Mouse (Mus musculus) hindbrain, postnatal 0 days (tissue): Measurements from ENCODE around the gene Aass. TPM values are rescaled to one million over a fixed set of nuclear protein-coding genes. Genes with fewer than 3 reads are reported as not detected.

ENCODE experiments used
- ATAC-seq: fragments of 200-750 bp; cut with Nextera tagmentation; 2 replicates; pipeline ENCODE4 v1.8.0; 2017; ENCODE audit warnings: mild to moderate bottlenecking, moderate TSS enrichment, moderate library complexity
- DNase-seq: peaks from one replicate; pipeline ENCODE4 v3.0.0-alpha.2; 2015; ENCODE audit warnings: low spot score
- H3K27ac ChIP-seq: fragments of 300-500 bp; sonication (generic); 2 replicates; pipeline ENCODE4 v1.5.1; 2014; ENCODE audit warnings: mild to moderate bottlenecking
- H3K27me3 ChIP-seq: fragments of 300-500 bp; sonication (generic); 2 replicates; pipeline ENCODE4 v1.6.1; 2014; ENCODE audit warnings: low read length, mixed read lengths; ENCODE audit not compliant: insufficient read depth
- H3K36me3 ChIP-seq: fragments of 300-500 bp; sonication (generic); 2 replicates; pipeline ENCODE4 v1.6.1; 2014; ENCODE audit warnings: low read length, mixed read lengths; ENCODE audit not compliant: insufficient read depth
- H3K4me1 ChIP-seq: fragments of 300-500 bp; sonication (generic); 2 replicates; pipeline ENCODE4 v1.6.1; 2014; ENCODE audit warnings: antibody characterized with exemption, low read length, mixed read lengths; ENCODE audit not compliant: insufficient read depth
- H3K4me2 ChIP-seq: fragments of 300-500 bp; sonication (generic); 2 replicates; pipeline ENCODE4 v1.6.1; 2014; ENCODE audit warnings: low read depth, mild to moderate bottlenecking, low read length, moderate library complexity, mixed read lengths
- H3K4me3 ChIP-seq: fragments of 300-500 bp; sonication (generic); 2 replicates; pipeline ENCODE4 v1.5.1; 2014; ENCODE audit warnings: low read length
- H3K9ac ChIP-seq: fragments of 300-500 bp; sonication (generic); replicated peaks from 2 replicates; pipeline ENCODE4 v1.6.1; 2014; ENCODE audit warnings: mild to moderate bottlenecking, low read length, moderate library complexity, mixed read lengths
- H3K9me3 ChIP-seq: fragments of 300-500 bp; sonication (generic); 2 replicates; pipeline ENCODE4 v1.6.1; 2016; ENCODE audit warnings: low read length, mixed read lengths
- CTCF ChIP-seq: IDR thresholded peaks from 2 replicates; pipeline ENCODE4 v1.5.1; 2016; ENCODE audit warnings: antibody characterized with exemption, control low read depth, low read depth
- WGBS: fragments of 180-500 bp; shearing (Covaris S2); extraction: QIAGEN DNeasy Blood & Tissue Kit; methylation state at CpG from one replicate; pipeline ENCODE4 v1.1.7; 2014; 5-methylcytosine and 5-hydroxymethylcytosine counted together
- polyA plus RNA-seq: library from polyadenylated mRNA; unstranded; fragments of >200 nt; fragmentation: Nextera tagmentation; extraction: Ambion mirVana; gene quantifications from 2 replicates; pipeline ENCODE4 v1.2.1, GENCODE M21; 2015
- total RNA-seq: library from RNA; depleted of rRNA; stranded (reverse); fragments of >200 nt; gene quantifications from 2 replicates; pipeline ENCODE4 v1.2.3, GENCODE M21; 2014; rRNA removed

Gene Aass
- total and polyA plus RNA-seq, 2 experiments from 2014 or later: 0.52 to 0.59 TPM

- no peak for DNase-seq
- WGBS: 54% methylated on average over 2 of the region's 2 CpGs
- no peak overlapping the region for H3K9ac ChIP-seq
Observed at GRCm38 (mm10) chr6:23076060-23076459, 56.7 kb downstream of the Aass start.

GRCm38 (mm10) chr6:23055734-23056133 is 77.1 kb downstream of the Aass start:
- H3K27ac ChIP-seq: no peak overlapping the region
- 95% methylated on average over 5 of the region's 5 CpGs for WGBS

More at GRCm38 (mm10) chr6:23076060-23076459, 56.7 kb downstream of the Aass start:
- no peak for ATAC-seq
- H3K27ac ChIP-seq: no peak overlapping the region
- H3K9me3 ChIP-seq: no peaks in the 10 kb centered on the region
- no peaks in the 10 kb centered on the region for H3K36me3 ChIP-seq
- no peak overlapping the region for H3K4me3 ChIP-seq
- no peaks in the 10 kb centered on the region for H3K27me3 ChIP-seq
- no peak for TF ChIP-seq CTCF
- H3K4me2 ChIP-seq: no peak overlapping the region
- H3K4me1 ChIP-seq: no peaks in the 10 kb centered on the region

GRCm38 (mm10) chr6:23048836-23049235 is 84.0 kb downstream of the Aass start:
- no peaks in the 10 kb centered on the region for H3K4me1 ChIP-seq
- H3K36me3 ChIP-seq: peaks cover 12% of the 10 kb centered on the region; the same call in 1 of the 2 replicates
- H3K4me2 ChIP-seq: no peak overlapping the region
- ATAC-seq: no peak
- WGBS: 94% methylated on average over 4 of the region's 4 CpGs
- no peaks in the 10 kb centered on the region for H3K9me3 ChIP-seq
- no peaks in the 10 kb centered on the region for H3K27me3 ChIP-seq
- no peak overlapping the region for H3K27ac ChIP-seq
- H3K4me3 ChIP-seq: no peak overlapping the region
- no peak for DNase-seq
- no peak for TF ChIP-seq CTCF
- H3K9ac ChIP-seq: no peak overlapping the region

More at GRCm38 (mm10) chr6:23055734-23056133, 77.1 kb downstream of the Aass start:
- ATAC-seq (0 out of 2 replicates have a peak, but pooled peaks have one; percentile 15), DNase-seq (no peak)
- H3K36me3 ChIP-seq: 0 out of 2 replicates have a peak, but pooled peaks cover 3% of the 10 kb centered on the region
- TF ChIP-seq CTCF: no peak
- no peak overlapping the region for H3K4me2 ChIP-seq
- H3K9me3 ChIP-seq: no peaks in the 10 kb centered on the region
- H3K4me1 ChIP-seq: no peaks in the 10 kb centered on the region
- H3K9ac ChIP-seq: no peak overlapping the region
- H3K4me3 ChIP-seq: no peak overlapping the region
- H3K27me3 ChIP-seq: no peaks in the 10 kb centered on the region

- no peak for TF ChIP-seq CTCF
- DNase-seq (no peak), ATAC-seq (no peak)
- Histone ChIP-seq H3K27ac (no peak overlapping the region), H3K36me3 (peaks cover 4% of the 10 kb centered on the region; the same call in 1 of the 2 replicates), H3K9me3 (no peaks in the 10 kb centered on the region), H3K4me2 (no peak overlapping the region), H3K27me3 (no peaks in the 10 kb centered on the region), H3K4me1 (no peaks in the 10 kb centered on the region), H3K4me3 (no peak overlapping the region), H3K9ac (no peak overlapping the region)
- WGBS: 77% methylated on average over 1 of the region's 1 CpGs
Observed at GRCm38 (mm10) chr6:23028251-23028650, 104.5 kb downstream of the Aass start.

Other genes starting within 250 kb of the Aass start
- 0.05 TPM in 1 of 2 replicates, not detected in the other for gene Fezf1, start 115.4 kb upstream of the Aass start, total RNA-seq
- gene Fezf1, start 115.4 kb upstream of the Aass start, polyA plus RNA-seq: not detected in 2 replicates